Mouse (Mus musculus) lung, embryonic 14.5 days (tissue): ENCODE measurements around the gene Cxcr6. TPM values are rescaled to one million over a fixed set of nuclear protein-coding genes. Genes with fewer than 3 reads are reported as not detected.
A peak's percentile ranks its signal among the peaks of the same experiment; 100 is the strongest.
"Not testable (repeated sequence)": the region's sequence is repeated elsewhere in the genome, so short reads cannot be mapped to it uniquely, and the experiment has no call there.

ENCODE experiments used
- ATAC-seq: fragments of 200-750 bp; cut with Nextera tagmentation; 2 replicates; pipeline ENCODE4 v1.8.0; 2017; ENCODE audit warnings: mild to moderate bottlenecking, moderate TSS enrichment, moderate library complexity; ENCODE audit not compliant: insufficient read depth
- DNase-seq: peaks from one replicate; pipeline ENCODE4 v3.0.0-alpha.2; 2015
- H3K27ac ChIP-seq: fragments of 300-500 bp; sonication (generic); 2 replicates; pipeline ENCODE4 v1.5.1; 2014; ENCODE audit warnings: low read depth, mild to moderate bottlenecking, moderate library complexity
- H3K27me3 ChIP-seq: fragments of 300-500 bp; sonication (generic); 2 replicates; pipeline ENCODE4 v1.6.1; 2014; ENCODE audit warnings: low read length, control low read depth; ENCODE audit not compliant: insufficient read depth
- H3K36me3 ChIP-seq: fragments of 300-500 bp; sonication (generic); 2 replicates; pipeline ENCODE4 v1.6.1; 2014; ENCODE audit warnings: control low read depth; ENCODE audit not compliant: insufficient read depth
- H3K4me1 ChIP-seq: fragments of 300-500 bp; sonication (generic); 2 replicates; pipeline ENCODE4 v1.6.1; 2014; ENCODE audit warnings: antibody characterized with exemption, control low read depth; ENCODE audit not compliant: insufficient read depth
- H3K4me2 ChIP-seq: fragments of 300-500 bp; sonication (generic); 2 replicates; pipeline ENCODE4 v1.6.1; 2014; ENCODE audit warnings: mild to moderate bottlenecking
- H3K4me3 ChIP-seq: fragments of 300-500 bp; sonication (generic); 2 replicates; pipeline ENCODE4 v1.5.1; 2014; ENCODE audit warnings: low read depth, low read length
- H3K9ac ChIP-seq: fragments of 300-500 bp; sonication (generic); 2 replicates; pipeline ENCODE4 v1.6.1; 2014
- H3K9me3 ChIP-seq: fragments of 300-500 bp; sonication (generic); 2 replicates; pipeline ENCODE4 v1.6.1; 2016; ENCODE audit warnings: low read depth, low read length, control low read depth
- CTCF ChIP-seq: IDR thresholded peaks from 2 replicates; pipeline ENCODE4 v1.5.1; 2016; ENCODE audit warnings: antibody characterized with exemption, low read depth
- WGBS: fragments of 180-500 bp; shearing (Covaris S2); extraction: QIAGEN DNeasy Blood & Tissue Kit; methylation state at CpG from one replicate; pipeline ENCODE4 v1.1.7; 2014; 5-methylcytosine and 5-hydroxymethylcytosine counted together
- polyA plus RNA-seq: library from polyadenylated mRNA; unstranded; fragments of >200 nt; fragmentation: Nextera tagmentation; extraction: Ambion mirVana; gene quantifications from 2 replicates; pipeline ENCODE4 v1.2.1, GENCODE M21; 2014

The Cxcr6 gene
- polyA plus RNA-seq, 1 experiment from 2014 or later: 0.25 TPM

GRCm38 (mm10) chr9:123766996-123767395 lies 39.3 kb upstream of the Cxcr6 start:
- H3K4me1 ChIP-seq: no peaks in the 10 kb centered on the region
- no peaks in the 10 kb centered on the region for H3K27me3 ChIP-seq
- H3K4me3 ChIP-seq: no peak overlapping the region
- no peak overlapping the region for H3K4me2 ChIP-seq
- 82% methylated on average over 3 of the region's 3 CpGs for WGBS
- no peaks in the 10 kb centered on the region for H3K36me3 ChIP-seq
- H3K27ac ChIP-seq: no peak overlapping the region
- H3K9me3 ChIP-seq: no peaks in the 10 kb centered on the region
- TF ChIP-seq CTCF: no peak
- no peak for ATAC-seq
- DNase-seq: no peak
- no peak overlapping the region for H3K9ac ChIP-seq

DNA sequence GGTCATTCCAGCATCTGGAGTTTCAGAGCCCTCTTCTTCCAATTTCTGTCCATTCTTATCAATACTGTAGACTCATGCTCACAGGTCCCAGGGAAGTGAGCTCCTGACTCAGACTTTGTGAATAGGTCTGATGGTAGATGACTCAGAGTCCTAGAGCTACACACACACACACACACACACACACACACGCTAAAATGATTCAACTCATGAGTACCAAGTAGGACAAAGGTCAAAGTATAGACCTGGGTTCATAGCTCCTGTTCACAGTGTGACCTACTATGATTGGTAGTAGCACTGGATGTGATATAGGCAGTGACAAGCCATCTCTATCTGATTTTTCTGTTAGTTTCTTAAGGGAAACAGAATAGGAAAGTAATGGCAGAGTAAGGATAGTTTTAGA lies 37.8 kb upstream of the Cxcr6 start:
- H3K9ac ChIP-seq: no peak overlapping the region
- H3K4me3 ChIP-seq: no peak overlapping the region
- H3K9me3 ChIP-seq: no peaks in the 10 kb centered on the region
- DNase-seq: no peak
- H3K4me2 ChIP-seq: no peak overlapping the region
- no peak for ATAC-seq
- WGBS: 84% methylated on average over 1 of the region's 1 CpGs
- no peaks in the 10 kb centered on the region for H3K36me3 ChIP-seq
- no peak for TF ChIP-seq CTCF
- H3K27me3 ChIP-seq: no peaks in the 10 kb centered on the region
- H3K4me1 ChIP-seq: no peaks in the 10 kb centered on the region
- H3K27ac ChIP-seq: no peak overlapping the region

DNA sequence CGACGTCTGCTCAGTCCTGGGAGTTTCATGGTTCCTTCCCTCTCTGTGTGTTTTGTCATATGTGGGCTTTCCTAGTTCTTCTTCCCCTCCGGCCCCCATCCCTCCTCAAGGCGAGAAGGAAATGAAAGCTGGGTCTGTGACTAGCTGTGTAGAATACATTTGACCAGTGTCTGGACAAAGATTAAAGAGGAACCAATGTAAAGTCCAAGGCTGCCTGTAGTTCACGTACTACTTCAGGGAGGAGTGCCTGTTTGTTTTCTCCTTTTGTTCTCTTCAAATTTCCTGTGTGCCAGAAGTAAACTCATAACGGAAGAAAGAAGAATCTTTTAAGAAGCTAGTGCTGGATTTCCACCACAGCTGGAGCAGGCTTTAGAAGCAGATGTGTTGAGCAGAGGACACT lies 36.7 kb upstream of the Cxcr6 start:
- Histone ChIP-seq H3K9me3 (no peaks in the 10 kb centered on the region), H3K27ac (no peak overlapping the region), H3K4me2 (no peak overlapping the region), H3K4me1 (no peaks in the 10 kb centered on the region), H3K9ac (no peak overlapping the region), H3K36me3 (no peaks in the 10 kb centered on the region), H3K4me3 (no peak overlapping the region), H3K27me3 (no peaks in the 10 kb centered on the region)
- ATAC-seq: no peak
- no peak for TF ChIP-seq CTCF
- DNase-seq: peak; percentile 17
- 32% methylated on average over 6 of the region's 6 CpGs for WGBS

DNA sequence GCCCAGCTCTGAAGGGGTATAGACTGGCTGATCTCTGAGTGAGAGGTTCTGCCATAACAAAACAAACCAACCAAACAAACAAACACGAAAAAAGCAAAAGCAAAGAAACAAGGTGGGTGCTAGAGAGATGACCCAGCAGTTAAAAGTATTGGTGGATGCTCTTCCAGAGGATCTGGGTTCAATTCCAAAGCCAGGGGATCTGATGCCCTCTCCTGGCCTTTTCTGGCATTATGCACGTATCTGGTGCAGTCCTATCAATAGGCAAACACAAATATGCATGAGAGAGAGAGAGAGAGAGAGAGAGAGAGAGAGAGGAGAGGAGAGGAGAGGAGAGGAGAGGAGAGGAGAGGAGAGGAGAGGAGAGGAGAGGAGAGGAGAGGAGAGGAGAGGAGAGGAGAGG lies 33.0 kb upstream of the Cxcr6 start:
- not testable (repeated sequence) for H3K4me2 ChIP-seq, H3K36me3 ChIP-seq, H3K4me1 ChIP-seq, H3K27ac ChIP-seq, H3K9ac ChIP-seq, H3K4me3 ChIP-seq, ATAC-seq, H3K27me3 ChIP-seq, H3K9me3 ChIP-seq
- WGBS: 31% methylated on average over 2 of the region's 2 CpGs
- TF ChIP-seq CTCF: peak; percentile 27; the same call in 1 of the 2 replicates
- peak; percentile 32 for DNase-seq

- Histone ChIP-seq H3K36me3 (peaks cover 35% of the 10 kb centered on the region), H3K27ac (no peak overlapping the region), H3K9ac (no peak overlapping the region), H3K4me3 (no peak overlapping the region), H3K4me2 (no peak overlapping the region), H3K4me1 (no peaks in the 10 kb centered on the region), H3K27me3 (no peaks in the 10 kb centered on the region), H3K9me3 (no peaks in the 10 kb centered on the region)
- DNase-seq (no peak), ATAC-seq (no peak)
- no peak for TF ChIP-seq CTCF
- 67% methylated on average over 4 of the region's 4 CpGs for WGBS
Observed at GRCm38 (mm10) chr9:123788855-123789529, 17.3 kb upstream of the Cxcr6 start.

- ATAC-seq (peak; percentile 74; the same call in 1 of the 2 replicates), DNase-seq (peak; percentile 76)
- no peaks in the 10 kb centered on the region for H3K27me3 ChIP-seq
- H3K27ac ChIP-seq: no peak overlapping the region
- 33% methylated on average over 3 of the region's 3 CpGs for WGBS
- H3K4me1 ChIP-seq: no peaks in the 10 kb centered on the region
- H3K9me3 ChIP-seq: no peaks in the 10 kb centered on the region
- H3K36me3 ChIP-seq: peaks cover 41% of the 10 kb centered on the region; the same call in 1 of the 2 replicates
- peak; percentile 78 for TF ChIP-seq CTCF
- H3K4me2 ChIP-seq: no peak overlapping the region
- no peak overlapping the region for H3K9ac ChIP-seq
- no peak overlapping the region for H3K4me3 ChIP-seq
Observed at GRCm38 (mm10) chr9:123796174-123796573, 10.1 kb upstream of the Cxcr6 start.

DNA sequence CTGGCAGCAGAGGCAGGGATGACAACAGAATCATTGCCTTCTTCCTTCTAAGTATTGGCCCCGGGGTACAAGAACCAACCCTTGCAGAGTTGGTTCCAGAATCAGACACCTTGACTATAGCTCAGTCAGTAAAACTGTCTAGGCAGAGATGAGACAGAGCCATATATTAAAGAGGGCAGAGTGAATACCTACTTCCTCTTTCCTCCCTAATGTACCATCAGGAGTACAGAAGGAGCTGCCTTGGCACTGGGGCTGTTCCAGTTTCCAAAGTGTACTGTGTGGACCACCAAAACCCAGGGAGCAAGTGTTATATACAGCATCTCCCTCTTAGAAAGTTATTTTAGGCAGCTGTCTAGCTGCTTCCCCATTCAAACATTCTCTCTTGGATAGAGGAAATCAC lies 4.7 kb upstream of the Cxcr6 start:
- DNase-seq: no peak
- peaks cover 16% of the 10 kb centered on the region; the same call in 1 of the 2 replicates for H3K36me3 ChIP-seq
- WGBS: 88% methylated on average over 1 of the region's 1 CpGs

More for the DNA sequence above, 4.7 kb upstream of the Cxcr6 start:
- TF ChIP-seq CTCF: no peak
- no peak overlapping the region for H3K27ac ChIP-seq
- no peaks in the 10 kb centered on the region for H3K4me1 ChIP-seq
- H3K9me3 ChIP-seq: no peaks in the 10 kb centered on the region
- no peak overlapping the region for H3K9ac ChIP-seq
- no peak for ATAC-seq
- no peak overlapping the region for H3K4me2 ChIP-seq
- no peaks in the 10 kb centered on the region for H3K27me3 ChIP-seq
- H3K4me3 ChIP-seq: no peak overlapping the region
